Mouse (Mus musculus) kidney, postnatal 14 days (tissue): Measurements from ENCODE around the gene Alcam.

Experiments
- DNase-seq: peaks from one replicate; pipeline ENCODE4 v3.0.0; 2022; ENCODE audit warnings: mixed read lengths

Alcam gene

GRCm38 (mm10) chr16:52363944-52364511 lies 89.8 kb downstream of the Alcam start:
- DNase-seq = no peak

- no peak for DNase-seq
Measured at GRCm38 (mm10) chr16:52343467-52344033, 110.3 kb downstream of the Alcam start.

GRCm38 (mm10) chr16:52342694-52343466 lies 111.0 kb downstream of the Alcam start:
- no peak for DNase-seq

GRCm38 (mm10) chr16:52334084-52334483 lies 119.8 kb downstream of the Alcam start:
- DNase-seq = no peak

GRCm38 (mm10) chr16:52333631-52334030 lies 120.2 kb downstream of the Alcam start:
- DNase-seq = no peak

- DNase-seq = no peak
Measured at GRCm38 (mm10) chr16:52331341-52331830, 122.5 kb downstream of the Alcam start.

GRCm38 (mm10) chr16:52329420-52329819 lies 124.5 kb downstream of the Alcam start:
- no peak for DNase-seq

- no peak for DNase-seq
Measured at GRCm38 (mm10) chr16:52319229-52319628, 134.6 kb downstream of the Alcam start.

- peak; percentile 77 for DNase-seq
Measured at GRCm38 (mm10) chr16:52311073-52311472, 142.8 kb downstream of the Alcam start.

- DNase-seq = no peak
Measured at GRCm38 (mm10) chr16:52307016-52307415, 146.9 kb downstream of the Alcam start.

- DNase-seq = no peak
Measured at GRCm38 (mm10) chr16:52303532-52303902, 150.4 kb downstream of the Alcam start.

GRCm38 (mm10) chr16:52302790-52303531 lies 150.9 kb downstream of the Alcam start:
- DNase-seq = no peak

- DNase-seq = no peak
Measured at GRCm38 (mm10) chr16:52301730-52302129, 152.1 kb downstream of the Alcam start.

GRCm38 (mm10) chr16:52296376-52296775 lies 157.5 kb downstream of the Alcam start:
- no peak for DNase-seq

- no peak for DNase-seq
Measured at GRCm38 (mm10) chr16:52295535-52295934, 158.3 kb downstream of the Alcam start.

- DNase-seq = no peak
Measured at GRCm38 (mm10) chr16:52292440-52293048, 161.3 kb downstream of the Alcam start.

- no peak for DNase-seq
Measured at GRCm38 (mm10) chr16:52280186-52280585, 173.7 kb downstream of the Alcam start.

GRCm38 (mm10) chr16:52265066-52265465 lies 188.8 kb downstream of the Alcam start:
- no peak for DNase-seq

- DNase-seq = no peak
Measured at GRCm38 (mm10) chr16:52263751-52264150, 190.1 kb downstream of the Alcam start.

- no peak for DNase-seq
Measured at GRCm38 (mm10) chr16:52262582-52262981, 191.3 kb downstream of the Alcam start.

- DNase-seq = no peak
Measured at GRCm38 (mm10) chr16:52261755-52262154, 192.1 kb downstream of the Alcam start.

- DNase-seq = no peak
Measured at GRCm38 (mm10) chr16:52250935-52251334, 202.9 kb downstream of the Alcam start.

- DNase-seq = no peak
Measured at GRCm38 (mm10) chr16:52250196-52250595, 203.7 kb downstream of the Alcam start.
